Comparison of ENCODE assay signal across 26 mouse cellular contexts in genomic region chr17:86217468-86217867, GRCm38 (mm10).
"Had no signal": no experiment of that assay in that cellular context is flagged by ENCODE, and none has a peak within 500 bp of the region (broad histone marks: within the 10 kb centered on the region; RNA-seq: fewer than 3 reads in every experiment).

No protein-coding gene starts in this region.

- H3K4me1 ChIP-seq: hindbrain, embryonic 12.5 days; intestine, embryonic 15.5 days; limb, embryonic 12.5 days; liver, embryonic 15.5 days had no signal

- DNase-seq: gastrocnemius, postnatal 14 days; gastrocnemius, postnatal 36 days; heart, adult 11 months; heart, adult 2 months; heart, postnatal 10 days; heart, postnatal 4 days; kidney, adult 18-20 months; kidney, adult 8-10 months; kidney, postnatal 10 days; kidney, postnatal 25 days; kidney, postnatal 4 days; layer of hippocampus, adult 9-11 months; liver; liver, embryonic 13.5 days had no signal

- ATAC-seq: hindbrain, embryonic 16.5 days; inflammation-experienced regulatory T-cells, adult 6 months; intestine, embryonic 15.5 days; intestine, postnatal 0 days had no signal

- H3K27me3 ChIP-seq: heart, embryonic 12.5 days; hindbrain, embryonic 12.5 days; intestine, embryonic 15.5 days; limb, embryonic 12.5 days; liver, embryonic 13.5 days; liver, embryonic 15.5 days had no signal

- H3K27ac ChIP-seq: heart, adult 2 months; hindbrain, embryonic 10.5 days; hindbrain, embryonic 12.5 days; hindbrain, embryonic 14.5 days; intestine, embryonic 15.5 days; left cerebral cortex, adult 2 months; limb, embryonic 10.5 days; limb, embryonic 12.5 days; liver, embryonic 13.5 days; liver, embryonic 15.5 days had no signal

- H3K36me3 ChIP-seq: heart, embryonic 12.5 days; hindbrain, embryonic 10.5 days; hindbrain, embryonic 12.5 days; intestine, embryonic 15.5 days; limb, embryonic 10.5 days; limb, embryonic 12.5 days; liver, embryonic 13.5 days; liver, embryonic 15.5 days had no signal

- H3K9me3 ChIP-seq: heart, embryonic 12.5 days; hindbrain, embryonic 10.5 days; hindbrain, embryonic 12.5 days; intestine, embryonic 15.5 days; limb, embryonic 10.5 days; limb, embryonic 12.5 days; liver, embryonic 13.5 days; liver, embryonic 15.5 days had no signal

- H3K4me3 ChIP-seq: heart, adult 2 months; heart, embryonic 12.5 days; hindbrain, embryonic 10.5 days; hindbrain, embryonic 12.5 days; intestine, embryonic 15.5 days; left cerebral cortex, adult 2 months; limb, embryonic 10.5 days; limb, embryonic 12.5 days; liver, embryonic 13.5 days; liver, embryonic 15.5 days had no signal
